Mouse (Mus musculus): ENCODE data around the gene Rxra.

DNA sequence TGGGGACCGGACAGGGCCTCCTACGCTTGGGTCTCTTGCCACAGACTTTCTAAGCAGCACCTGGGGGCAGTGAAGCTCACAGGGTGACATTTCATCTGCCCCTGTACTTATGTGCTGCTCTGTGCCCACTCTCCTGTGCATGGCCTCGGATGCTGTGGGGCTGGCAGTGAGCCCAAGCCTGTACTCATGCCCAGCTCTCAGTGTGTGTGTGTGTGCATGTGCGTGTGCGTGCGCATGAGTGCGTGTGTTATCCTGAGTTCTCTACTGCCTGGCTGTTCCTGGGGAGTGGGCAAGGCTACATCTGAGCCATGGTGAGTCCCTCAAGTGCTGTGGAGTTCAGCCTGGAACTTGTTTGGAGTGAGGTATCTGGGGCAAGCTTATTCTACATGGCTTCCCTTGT lies 103.9 kb downstream of the Rxra start:
- TF ChIP-seq CTCF (IDR thresholded peaks at IDR 0.05; ENCODE audit: control insufficient read depth, insufficient read depth, insufficient read length): no peak
- no peak for TF ChIP-seq MYOG (IDR thresholded peaks at IDR 0.05; ENCODE audit: control insufficient read depth, extremely low read depth, insufficient read length)
- TF ChIP-seq MYOD1 (IDR thresholded peaks at IDR 0.05; ENCODE audit: control insufficient read depth, insufficient read length, low read depth): no peak
- TF ChIP-seq CEBPB (IDR thresholded peaks at IDR 0.05; ENCODE audit: low read depth): no peak
- TF ChIP-seq MAX (IDR thresholded peaks at IDR 0.05): no peak

Data from C2C12 (cell line).